17 mouse cellular contexts compared by ENCODE assay signal in genomic region chr12:105338256-105338977, GRCm38 (mm10). TPM values are rescaled to one million over a fixed set of nuclear protein-coding genes. Genes with fewer than 3 reads are reported as not detected.
A peak's percentile ranks its signal among the peaks of the same experiment; 100 is the strongest.
DNase-seq lines count a peak whose midpoint lies in the region; ATAC-seq lines count a peak whose summit lies in the region.
"Had no signal": no experiment of that assay in that cellular context is flagged by ENCODE, and none has a peak within 500 bp of the region (broad histone marks: within the 10 kb centered on the region; RNA-seq: fewer than 3 reads in every experiment).

No protein-coding gene starts in this region.

- H3K27me3 ChIP-seq in hindbrain, embryonic 12.5 days, result peaks cover 39% of the 10 kb centered on the region
- H3K27me3 ChIP-seq in hindbrain, embryonic 11.5 days (ENCODE audit: control insufficient read depth, insufficient read depth, low read length), result peaks cover 21% of the 10 kb centered on the region
- H3K27me3 ChIP-seq in forebrain, embryonic 16.5 days (replicated peaks; ENCODE audit: control insufficient read depth, insufficient read depth, low read length), result peaks cover 4% of the 10 kb centered on the region; the same call in 1 of the 2 replicates
- H3K27me3 ChIP-seq in neural tube, embryonic 13.5 days, result peaks cover 49% of the 10 kb centered on the region

- H3K27ac ChIP-seq in hindbrain, embryonic 12.5 days, result no peak overlapping the region
- H3K27ac ChIP-seq in hindbrain, embryonic 11.5 days (ENCODE audit: low read depth, low read length), result no peak overlapping the region
- no peak overlapping the region for H3K27ac ChIP-seq in forebrain, embryonic 16.5 days (ENCODE audit: low read length)
- no peak overlapping the region for H3K27ac ChIP-seq in neural tube, embryonic 13.5 days (replicated peaks)
- H3K27ac ChIP-seq: heart, embryonic 13.5 days; liver, embryonic 13.5 days had no signal

- H3K4me3 ChIP-seq in hindbrain, embryonic 12.5 days, result peak overlapping the region; percentile 68; the same call in 1 of the 2 replicates
- H3K4me3 ChIP-seq in hindbrain, embryonic 11.5 days (ENCODE audit: low read depth, low read length), result no peak overlapping the region
- H3K4me3 ChIP-seq in forebrain, embryonic 16.5 days (replicated peaks; ENCODE audit: low read length), result peak overlapping the region; percentile 63
- peak overlapping the region; percentile 70 for H3K4me3 ChIP-seq in neural tube, embryonic 13.5 days
- H3K4me3 ChIP-seq: liver, embryonic 13.5 days had no signal

- H3K36me3 ChIP-seq in hindbrain, embryonic 12.5 days, result no peaks in the 10 kb centered on the region
- no peaks in the 10 kb centered on the region for H3K36me3 ChIP-seq in hindbrain, embryonic 11.5 days (ENCODE audit: control insufficient read depth, insufficient read depth, low read length)
- H3K36me3 ChIP-seq in forebrain, embryonic 16.5 days (ENCODE audit: control insufficient read depth, insufficient read depth), result no peaks in the 10 kb centered on the region
- H3K36me3 ChIP-seq in neural tube, embryonic 13.5 days, result no peaks in the 10 kb centered on the region
- H3K36me3 ChIP-seq: heart, embryonic 13.5 days; liver, embryonic 13.5 days had no signal

- peaks cover 26% of the 10 kb centered on the region; the same call in 1 of the 2 replicates for H3K4me1 ChIP-seq in hindbrain, embryonic 12.5 days
- no peaks in the 10 kb centered on the region; the same call in 1 of the 2 replicates for H3K4me1 ChIP-seq in hindbrain, embryonic 11.5 days (replicated peaks; ENCODE audit: control insufficient read depth, insufficient read depth, low read length)
- peaks cover 19% of the 10 kb centered on the region for H3K4me1 ChIP-seq in forebrain, embryonic 16.5 days (replicated peaks; ENCODE audit: control insufficient read depth, insufficient read depth, low read length)
- H3K4me1 ChIP-seq in neural tube, embryonic 13.5 days (replicated peaks), result peaks cover 51% of the 10 kb centered on the region
- H3K4me1 ChIP-seq: liver, embryonic 13.5 days had no signal

- ATAC-seq in hindbrain, embryonic 12.5 days (ENCODE audit: low FRiP score), result no peak
- ATAC-seq in hindbrain, embryonic 11.5 days (ENCODE audit: low FRiP score), result no peak
- ATAC-seq in forebrain, embryonic 16.5 days, result no peak
- no peak for ATAC-seq in neural tube, embryonic 13.5 days (ENCODE audit: low read depth)
- ATAC-seq: lung, postnatal 0 days had no signal

- WGBS in hindbrain, embryonic 12.5 days, result 81% methylated on average over 11 of the region's 11 CpGs
- 79% methylated on average over 11 of the region's 11 CpGs for WGBS in hindbrain, embryonic 11.5 days
- 83% methylated on average over 11 of the region's 11 CpGs for WGBS in forebrain, embryonic 16.5 days
- WGBS in neural tube, embryonic 13.5 days, result 80% methylated on average over 11 of the region's 11 CpGs

- peak overlapping the region; percentile 98; the same call in 1 of the 2 replicates for H3K4me2 ChIP-seq in hindbrain, embryonic 12.5 days (replicated peaks)
- no peak overlapping the region for H3K4me2 ChIP-seq in hindbrain, embryonic 11.5 days (replicated peaks; ENCODE audit: low read depth, low read length)
- H3K4me2 ChIP-seq in forebrain, embryonic 16.5 days (ENCODE audit: low read length), result peak overlapping the region; percentile 91
- H3K4me2 ChIP-seq in neural tube, embryonic 13.5 days, result peak overlapping the region; percentile 94
- H3K4me2 ChIP-seq: liver, embryonic 13.5 days had no signal

- no peak for DNase-seq in hindbrain, embryonic 11.5 days (ENCODE audit: low spot score)
- DNase-seq in cerebellum, adult 18-20 months, result peak; percentile 76 to 77
- DNase-seq in gastrocnemius, postnatal 10 days, result no peak
- DNase-seq in gastrocnemius, postnatal 25 days, result no peak
- DNase-seq: adrenal gland, adult 8-10 months; gastrocnemius, postnatal 14 days; liver, embryonic 13.5 days; thymus, postnatal 4 days had no signal

- H3K9me3 ChIP-seq in hindbrain, embryonic 12.5 days (replicated peaks), result no peaks in the 10 kb centered on the region
- H3K9me3 ChIP-seq in hindbrain, embryonic 11.5 days (ENCODE audit: control insufficient read depth, low read length), result no peaks in the 10 kb centered on the region
- H3K9me3 ChIP-seq in forebrain, embryonic 16.5 days (ENCODE audit: control insufficient read depth, low read length), result no peaks in the 10 kb centered on the region
- no peaks in the 10 kb centered on the region for H3K9me3 ChIP-seq in neural tube, embryonic 13.5 days
- H3K9me3 ChIP-seq: heart, embryonic 13.5 days; liver, embryonic 13.5 days had no signal

- H3K9ac ChIP-seq in hindbrain, embryonic 12.5 days, result no peak overlapping the region
- no peak overlapping the region for H3K9ac ChIP-seq in hindbrain, embryonic 11.5 days (ENCODE audit: low read depth, low read length)
- no peak overlapping the region for H3K9ac ChIP-seq in forebrain, embryonic 16.5 days (replicated peaks; ENCODE audit: low read depth, low read length)
- no peak overlapping the region for H3K9ac ChIP-seq in neural tube, embryonic 13.5 days
- H3K9ac ChIP-seq: heart, embryonic 13.5 days; liver, embryonic 13.5 days had no signal

RNA-seq across cellular contexts. Expression of gene Tunar, which starts 4.7 kb away (rescaled TPM):
- polyA plus RNA-seq in hindbrain, embryonic 12.5 days (2016; fragmentation: Nextera tagmentation; extraction: Ambion mirVana), result 3.1 and 3.9 TPM in 2 replicates
- polyA plus RNA-seq in hindbrain, embryonic 11.5 days (2014; fragmentation: Nextera tagmentation; extraction: Ambion mirVana), result 1.2 and 1.3 TPM in 2 replicates
- 5.3 and 9.0 TPM in 2 replicates for polyA plus RNA-seq in forebrain, embryonic 16.5 days (2015; fragmentation: Nextera tagmentation; extraction: Ambion mirVana)
- polyA plus RNA-seq in neural tube, embryonic 13.5 days (2015; fragmentation: Nextera tagmentation; extraction: Ambion mirVana), result 10.0 TPM in 2 replicates
- not detected for total RNA-seq in gastrocnemius, postnatal 10 days (2021)
- not detected for total RNA-seq in gastrocnemius, postnatal 25 days (2021)
- total RNA-seq: gastrocnemius, postnatal 14 days; megakaryocyte-erythroid progenitor cell, adult 5-6 weeks; neutrophil, adult 5-6 weeks had no signal
- polyA plus RNA-seq: C2C12; heart, embryonic 13.5 days; lung, postnatal 0 days; spleen, adult 2 months had no signal

Comparison
In these comparisons a context has a peak if more than half of its experiments do, and no peak if none do; other contexts are left out.
1. DNase-seq: peak in cerebellum, adult 18-20 months (2 of 2); none in hindbrain, embryonic 11.5 days (single experiment), gastrocnemius, postnatal 10 days (single experiment) and gastrocnemius, postnatal 25 days (single experiment).